Mouse (Mus musculus) bone marrow macrophage, adult 2 months (primary cell): ENCODE data around the gene Ugt8a.

Experiments
- CTCF ChIP-seq: IDR thresholded peaks from 2 replicates; pipeline ENCODE4 v1.5.1; 2012; ENCODE audit warnings: low read depth, mild to moderate bottlenecking, low read length, moderate library complexity
- POLR2A ChIP-seq: IDR thresholded peaks from 2 replicates; pipeline ENCODE4 v1.6.1; 2012; ENCODE audit warnings: mild to moderate bottlenecking, low read depth, low read length, borderline replicate concordance

- TF ChIP-seq CTCF (no peak), POLR2A (no peak)
Measured at GRCm38 (mm10) chr3:125954881-125955280, 16.5 kb upstream of the Ugt8a start.
